Mouse (Mus musculus) forebrain, embryonic 13.5 days (tissue): ENCODE results near the gene Tmem109. TPM values are rescaled to one million over a fixed set of nuclear protein-coding genes. Genes with fewer than 3 reads are reported as not detected.

Experiments used
- ATAC-seq: fragments of 200-750 bp; cut with Nextera tagmentation; 2 replicates; pipeline ENCODE4 v1.8.0; 2017
- H3K27ac ChIP-seq: fragments of 300-500 bp; sonication (generic); 2 replicates; pipeline ENCODE4 v1.5.1; 2015; ENCODE audit warnings: inconsistent platforms, mild to moderate bottlenecking, moderate library complexity
- H3K27me3 ChIP-seq: fragments of 300-500 bp; sonication (generic); 2 replicates; pipeline ENCODE4 v1.6.1; 2015; ENCODE audit warnings: mild to moderate bottlenecking, inconsistent platforms
- H3K36me3 ChIP-seq: fragments of 300-500 bp; sonication (generic); 2 replicates; pipeline ENCODE4 v1.6.1; 2015; ENCODE audit warnings: mild to moderate bottlenecking, inconsistent platforms; ENCODE audit not compliant: poor library complexity, severe bottlenecking
- H3K4me1 ChIP-seq: fragments of 300-500 bp; sonication (generic); 2 replicates; pipeline ENCODE4 v1.6.1; 2015; ENCODE audit warnings: inconsistent platforms
- H3K4me2 ChIP-seq: fragments of 300-500 bp; sonication (generic); 2 replicates; pipeline ENCODE4 v1.6.1; 2015; ENCODE audit warnings: inconsistent platforms, mild to moderate bottlenecking, moderate library complexity
- H3K4me3 ChIP-seq: fragments of 300-500 bp; sonication (generic); 2 replicates; pipeline ENCODE4 v1.5.1; 2015; ENCODE audit warnings: mild to moderate bottlenecking, inconsistent platforms
- H3K9ac ChIP-seq: fragments of 300-500 bp; sonication (generic); 2 replicates; pipeline ENCODE4 v1.6.1; 2015; ENCODE audit warnings: mild to moderate bottlenecking, inconsistent platforms
- H3K9me3 ChIP-seq: fragments of 300-500 bp; sonication (generic); replicated peaks from 2 replicates; pipeline ENCODE4 v1.6.1; 2016; ENCODE audit warnings: inconsistent platforms
- WGBS: fragments of 180-500 bp; shearing (Covaris S2); methylation state at CpG from one replicate; pipeline ENCODE4 v1.1.7; 2015; 5-methylcytosine and 5-hydroxymethylcytosine counted together
- polyA plus RNA-seq: library from polyadenylated mRNA; unstranded; fragments of >200 nt; fragmentation: Nextera tagmentation; extraction: Ambion mirVana; gene quantifications from 2 replicates; pipeline ENCODE4 v1.2.1, GENCODE M21; 2015

Tmem109 gene
- polyA plus RNA-seq, 1 experiment from 2014 or later: 33.6 TPM

DNA sequence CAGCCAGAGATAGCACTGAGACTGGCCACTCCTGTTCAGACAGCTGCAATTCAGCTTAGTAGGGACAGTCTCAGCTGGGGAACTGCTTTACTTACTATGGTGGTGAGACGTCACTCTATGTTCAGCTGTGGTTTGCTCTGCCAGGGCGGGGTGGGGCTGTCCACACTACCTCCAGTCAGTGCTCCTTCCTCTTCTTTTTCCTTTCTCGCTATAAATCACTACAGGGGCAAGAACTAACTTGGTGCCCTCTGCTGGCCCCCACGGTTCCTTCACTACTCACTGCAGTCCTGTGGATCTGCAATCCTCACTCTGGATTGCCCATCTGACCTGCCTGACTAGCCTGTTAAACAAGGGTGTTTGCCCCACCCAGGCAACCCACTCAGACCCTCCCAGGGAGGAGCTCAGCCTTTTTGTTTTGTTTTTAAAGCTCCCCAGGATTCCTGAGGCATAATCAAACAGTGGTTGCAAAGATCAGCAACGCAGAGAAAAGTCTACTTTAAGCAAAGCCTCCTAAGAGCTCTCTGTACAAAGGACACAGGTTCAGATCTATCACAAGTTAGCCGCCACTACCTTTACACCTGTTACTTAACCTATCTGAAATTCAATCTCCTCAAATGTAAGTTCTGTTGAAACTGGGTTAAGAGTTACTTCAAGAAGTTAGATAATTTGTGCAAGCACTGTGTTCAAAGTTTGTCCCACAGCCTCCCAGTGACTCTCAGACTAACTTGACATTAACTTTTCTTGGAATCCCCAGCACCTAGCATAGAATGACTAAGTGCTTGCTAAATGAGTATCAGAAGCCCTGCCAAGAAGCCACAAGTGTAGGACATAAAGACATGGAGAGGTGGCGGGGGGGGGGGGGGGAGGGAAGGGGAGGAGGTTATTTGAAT, 1.5 kb downstream of the Tmem109 start:
- H3K4me2 ChIP-seq: peak overlapping the region; percentile 94
- peak overlapping the region; percentile 82 for H3K9ac ChIP-seq
- 42% methylated on average over 6 of the region's 7 CpGs for whole genome bisulfite sequencing
- peaks cover 32% of the 10 kb centered on the region for H3K4me1 ChIP-seq
- peaks cover 8% of the 10 kb centered on the region; the same call in 1 of the 2 replicates for H3K9me3 ChIP-seq
- peaks cover 11% of the 10 kb centered on the region; the same call in 1 of the 2 replicates for H3K36me3 ChIP-seq
- H3K4me3 ChIP-seq: peak overlapping the region; percentile 65
- no peak overlapping the region; the same call in 1 of the 2 replicates for H3K27ac ChIP-seq
- ATAC-seq: no peak
- no peaks in the 10 kb centered on the region for H3K27me3 ChIP-seq

DNA sequence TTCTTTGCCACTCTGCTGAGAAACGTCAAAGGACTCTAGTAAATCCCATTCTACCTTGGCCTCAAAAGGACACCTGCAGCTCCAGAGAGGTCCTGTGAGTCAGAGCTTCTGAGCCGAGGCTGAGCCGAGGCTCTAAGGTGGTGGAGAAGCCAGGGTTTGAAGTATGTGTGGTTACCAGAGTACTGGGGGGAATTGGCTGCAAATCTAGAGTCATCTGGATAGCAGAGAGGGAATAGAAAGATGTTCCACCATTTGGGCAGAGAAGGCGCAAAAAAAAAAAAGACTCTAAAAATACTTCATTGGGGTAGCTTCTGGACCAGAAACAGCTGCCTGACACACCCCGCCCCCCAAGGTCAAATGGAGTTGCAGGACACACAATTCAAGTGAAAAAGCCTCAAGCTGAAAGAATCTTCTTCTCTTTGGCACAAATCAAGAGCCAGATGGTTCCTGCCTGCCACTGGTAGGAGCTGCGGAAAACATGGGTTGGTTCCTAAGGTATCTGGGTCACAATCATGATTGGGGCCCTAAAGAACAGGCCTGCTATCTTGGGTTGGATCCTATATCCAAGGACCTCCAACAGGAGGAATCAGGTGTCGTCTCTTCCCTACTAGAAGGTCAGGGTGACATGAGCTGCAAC, 3.5 kb downstream of the Tmem109 start:
- H3K4me3 ChIP-seq: no peak overlapping the region
- H3K4me2 ChIP-seq: no peak overlapping the region
- H3K4me1 ChIP-seq: peaks cover 32% of the 10 kb centered on the region
- no peaks in the 10 kb centered on the region for H3K27me3 ChIP-seq
- peaks cover 22% of the 10 kb centered on the region for H3K36me3 ChIP-seq
- no peak overlapping the region for H3K9ac ChIP-seq
- no peak for ATAC-seq
- 96% methylated on average over 7 of the region's 7 CpGs for WGBS
- no peaks in the 10 kb centered on the region for H3K9me3 ChIP-seq
- H3K27ac ChIP-seq: no peak overlapping the region

DNA sequence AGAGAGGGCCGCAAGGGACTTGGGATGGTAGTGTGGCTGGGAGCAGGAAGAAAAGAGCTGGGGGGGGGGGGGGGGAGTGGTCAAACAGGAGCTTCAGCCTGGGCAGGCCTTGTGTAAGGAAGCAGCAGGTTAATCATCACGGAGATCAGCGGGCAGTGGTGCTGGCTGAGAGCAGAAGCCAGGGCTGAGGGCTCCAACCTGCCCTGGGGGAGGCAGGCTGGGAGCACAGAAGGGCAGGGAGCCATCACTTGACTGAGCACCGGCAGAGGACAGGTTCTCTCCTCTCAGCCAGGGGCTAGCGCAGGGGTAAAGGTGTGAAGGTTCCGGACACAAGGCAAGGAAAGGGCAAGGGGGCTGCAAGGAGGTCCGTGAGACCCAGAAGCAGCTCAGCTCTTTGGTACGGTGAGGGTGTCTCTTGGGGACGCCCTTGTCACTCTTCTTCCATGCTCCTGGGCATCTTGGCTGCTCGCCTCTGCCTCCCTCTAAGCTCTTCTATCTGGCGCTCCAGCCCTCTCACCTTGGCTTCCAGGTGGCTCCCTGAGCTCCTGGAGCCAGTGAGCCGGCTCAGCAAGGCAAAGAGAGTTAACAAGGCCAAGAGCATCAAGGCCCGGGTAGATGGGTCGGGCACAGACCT, 10.4 kb downstream of the Tmem109 start:
- Histone ChIP-seq H3K4me3 (no peak overlapping the region), H3K4me2 (no peak overlapping the region), H3K27me3 (no peaks in the 10 kb centered on the region), H3K9me3 (no peaks in the 10 kb centered on the region), H3K4me1 (peaks cover 34% of the 10 kb centered on the region), H3K9ac (no peak overlapping the region), H3K27ac (no peak overlapping the region), H3K36me3 (peaks cover 46% of the 10 kb centered on the region)
- 86% methylated on average over 14 of the region's 14 CpGs for WGBS
- no peak for ATAC-seq

DNA sequence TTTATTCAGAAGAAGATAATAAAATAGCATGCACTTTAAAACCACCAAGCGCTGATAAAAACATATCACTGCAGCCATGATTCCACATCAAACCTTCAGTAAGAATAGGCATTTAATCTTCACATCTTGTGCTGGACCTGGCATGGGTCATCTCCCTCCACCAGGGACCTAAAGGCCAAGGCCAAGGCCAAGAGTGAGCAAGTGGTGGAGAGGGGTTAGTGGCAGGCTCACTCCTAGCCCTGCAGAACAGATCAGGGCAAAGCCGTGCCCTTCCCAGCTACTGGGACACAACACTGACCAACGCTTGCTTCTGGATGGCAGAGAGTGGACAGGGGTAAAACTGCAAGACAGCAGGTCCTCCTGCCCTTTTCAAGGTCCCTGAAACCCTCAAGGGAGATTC, 11.1 kb downstream of the Tmem109 start:
- Histone ChIP-seq H3K27ac (no peak overlapping the region; the same call in 1 of the 2 replicates), H3K9me3 (no peaks in the 10 kb centered on the region), H3K4me2 (no peak overlapping the region), H3K27me3 (no peaks in the 10 kb centered on the region), H3K36me3 (peaks cover 53% of the 10 kb centered on the region), H3K9ac (no peak overlapping the region), H3K4me3 (no peak overlapping the region), H3K4me1 (peaks cover 34% of the 10 kb centered on the region)
- WGBS: 90% methylated on average over 3 of the region's 3 CpGs
- ATAC-seq: no peak

DNA sequence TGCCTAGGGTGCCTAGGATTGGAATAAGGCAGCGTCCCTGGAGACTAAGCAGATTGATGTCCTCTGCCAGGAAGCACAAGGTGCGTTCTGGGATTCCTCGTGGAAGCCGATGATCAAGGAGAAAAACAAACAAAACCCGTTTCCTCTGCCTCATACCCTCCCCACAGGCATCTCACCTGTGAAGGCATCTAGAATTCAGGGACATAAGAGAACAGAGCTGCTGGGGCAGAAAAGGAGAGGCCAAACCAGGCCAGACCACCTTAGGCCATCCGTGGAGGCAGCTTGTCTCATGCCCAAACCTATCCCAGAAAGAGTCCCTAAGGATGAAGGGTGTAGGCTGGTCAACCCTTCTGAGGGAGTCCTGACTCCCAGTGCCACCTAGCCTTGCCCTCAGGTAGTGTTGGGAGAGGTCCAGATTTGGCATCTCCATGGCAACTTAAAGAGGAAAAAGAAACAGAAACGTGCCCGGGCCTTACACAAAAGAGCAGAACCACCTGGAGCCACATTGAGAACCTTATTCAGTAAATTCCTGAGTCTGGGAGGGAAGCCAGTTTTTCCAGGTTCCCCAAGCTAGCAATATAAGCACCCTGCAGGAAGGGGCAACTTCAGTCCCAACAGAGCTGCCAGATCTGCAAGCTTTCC, 11.8 kb downstream of the Tmem109 start, which contains the start of gene Tmem132a:
Tmem132a (minus strand) TSS at position 55 of the 642 bp plus-strand sequence.
- H3K36me3 ChIP-seq: peaks cover 60% of the 10 kb centered on the region
- peak within 1 kb of the TSS; percentile 93 for H3K4me2 ChIP-seq
- peak within 1 kb of the TSS; percentile 92 for H3K27ac ChIP-seq
- peaks cover 34% of the 10 kb centered on the region for H3K4me1 ChIP-seq
- H3K27me3 ChIP-seq: no peaks in the 10 kb centered on the region
- H3K9ac ChIP-seq: peak within 1 kb of the TSS; percentile 96
- peak within 1 kb of the TSS; percentile 88 for H3K4me3 ChIP-seq
- no peaks in the 10 kb centered on the region for H3K9me3 ChIP-seq
- peak; percentile 50 for ATAC-seq
- under 1% methylated on average over 8 of the region's 8 CpGs for WGBS

DNA sequence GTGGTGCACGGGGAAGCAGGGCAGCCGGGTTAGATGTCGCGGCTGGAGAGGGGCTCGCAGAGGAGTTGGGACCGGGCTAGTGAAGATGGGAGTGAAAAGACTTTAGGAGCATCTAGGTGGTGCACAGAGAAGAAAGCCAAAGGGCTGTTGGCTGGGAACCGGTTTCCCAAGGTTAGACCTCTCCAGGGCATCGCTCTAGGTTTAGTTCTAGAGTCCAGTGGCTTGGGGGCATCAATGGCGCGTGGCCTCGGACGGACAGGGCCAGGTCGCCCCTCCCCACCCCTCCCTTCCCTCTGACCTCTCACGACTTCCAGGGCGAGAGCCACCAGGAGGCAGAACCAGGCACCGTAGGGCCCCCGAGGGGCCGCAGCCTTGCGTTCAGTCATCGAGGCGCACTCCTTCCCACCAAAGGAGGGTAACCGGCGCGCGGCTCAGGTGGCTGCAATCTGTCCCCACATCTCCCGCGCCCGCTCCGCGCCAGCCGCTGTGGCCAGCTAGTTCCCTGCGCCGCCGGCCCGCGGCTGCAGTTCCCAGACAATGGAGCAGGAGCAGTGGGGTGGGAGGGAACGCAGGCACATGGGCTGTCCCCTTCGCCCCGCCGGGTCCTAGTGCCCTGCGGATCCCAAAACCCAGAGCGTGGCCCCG, 12.4 kb downstream of the Tmem109 start:
- Histone ChIP-seq H3K4me2 (peak overlapping the region; percentile 93), H3K9me3 (no peaks in the 10 kb centered on the region), H3K9ac (peak overlapping the region; percentile 96), H3K27ac (peak overlapping the region; percentile 92), H3K4me3 (peak overlapping the region; percentile 88), H3K27me3 (no peaks in the 10 kb centered on the region), H3K36me3 (peaks cover 66% of the 10 kb centered on the region), H3K4me1 (peaks cover 34% of the 10 kb centered on the region)
- peak; percentile 96 for ATAC-seq
- 0% methylated on average over 42 of the region's 43 CpGs for WGBS

DNA sequence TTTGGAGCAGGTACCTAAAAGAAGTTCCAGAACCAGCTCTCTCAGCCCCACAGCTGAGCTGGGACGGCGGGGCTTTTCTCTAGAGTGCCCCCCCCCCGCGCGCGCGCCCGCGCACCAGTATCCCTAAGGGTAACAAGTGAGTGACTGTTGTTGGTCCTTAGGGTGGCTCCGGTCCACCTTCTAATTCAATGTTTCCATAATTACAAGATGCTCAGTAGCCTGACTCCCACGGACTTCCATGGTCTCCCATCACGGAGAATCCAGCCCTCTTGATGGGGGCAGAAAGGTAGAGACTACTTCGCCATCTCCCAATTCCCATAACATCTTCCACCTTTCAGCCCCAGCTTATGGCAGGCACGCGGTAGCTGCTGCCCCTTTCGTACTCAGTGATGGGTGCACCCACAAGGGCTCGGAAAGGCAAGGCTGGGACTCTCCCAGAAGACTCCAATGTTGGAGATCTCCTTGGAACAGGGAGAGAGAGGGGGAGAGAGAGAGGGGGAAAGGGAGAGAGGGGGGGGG, 13.1 kb downstream of the Tmem109 start:
- H3K27ac ChIP-seq: peak overlapping the region; percentile 92
- whole genome bisulfite sequencing: 0% methylated on average over 17 of the region's 17 CpGs
- peaks cover 34% of the 10 kb centered on the region for H3K4me1 ChIP-seq
- peak overlapping the region; percentile 96 for H3K9ac ChIP-seq
- H3K4me2 ChIP-seq: peak overlapping the region; percentile 93
- H3K4me3 ChIP-seq: peak overlapping the region; percentile 88
- H3K9me3 ChIP-seq: no peaks in the 10 kb centered on the region
- peaks cover 66% of the 10 kb centered on the region for H3K36me3 ChIP-seq
- H3K27me3 ChIP-seq: no peaks in the 10 kb centered on the region
- ATAC-seq: peak; percentile 44

DNA sequence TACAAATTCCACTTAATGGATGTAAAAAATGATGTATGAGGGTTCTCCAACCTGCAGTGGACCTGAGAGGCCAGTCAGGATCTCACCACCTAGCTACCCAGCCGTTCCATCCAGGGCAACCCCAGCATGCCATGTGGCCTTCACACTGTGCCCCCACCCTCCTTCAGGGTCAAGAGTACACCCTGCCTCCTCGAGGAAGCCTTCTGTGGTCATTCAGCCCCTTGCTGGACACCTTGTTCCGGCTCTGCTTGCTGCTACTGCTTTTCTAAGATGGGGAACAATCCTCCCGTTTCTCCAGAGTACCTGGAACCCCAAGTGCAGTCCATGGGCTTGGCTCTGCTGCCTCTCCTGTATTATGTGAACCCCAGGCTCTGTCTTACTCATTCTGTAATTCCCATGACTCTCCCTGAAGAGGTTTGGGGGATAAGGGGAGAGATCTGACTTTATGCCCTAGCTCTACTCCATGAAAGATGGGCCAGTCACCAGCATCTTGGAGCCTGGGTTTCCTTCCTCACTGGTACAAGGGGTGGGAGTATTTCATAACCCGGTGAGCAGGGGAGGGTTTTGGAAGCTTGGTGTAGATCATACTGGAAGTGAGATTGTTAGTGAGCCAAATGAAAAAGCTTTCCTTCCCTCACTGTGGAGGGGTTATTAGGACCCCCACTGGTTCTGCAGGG, 13.7 kb downstream of the Tmem109 start:
- 25% methylated on average over 5 of the region's 5 CpGs for WGBS
- H3K36me3 ChIP-seq: peaks cover 66% of the 10 kb centered on the region

DNA sequence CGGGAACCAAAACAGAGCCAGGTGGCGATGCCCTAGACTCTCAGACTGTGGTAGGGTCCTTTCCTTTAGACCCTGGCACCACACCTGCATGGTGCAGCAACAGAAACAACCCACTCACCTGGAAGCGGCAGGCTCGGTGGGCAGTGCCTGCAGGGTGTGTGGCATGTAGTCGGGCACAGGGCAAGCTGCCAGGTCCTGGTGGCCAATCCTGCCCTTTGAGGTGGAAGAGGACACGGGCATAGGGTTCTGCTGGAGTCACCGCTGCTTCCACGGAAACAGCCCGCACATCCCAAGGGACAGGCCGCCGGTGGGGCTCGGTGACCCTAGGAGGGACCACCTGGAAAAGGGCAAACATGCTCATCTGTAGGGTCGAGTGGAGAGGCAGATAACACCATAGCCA, 15.4 kb downstream of the Tmem109 start:
- H3K4me1 ChIP-seq: peaks cover 34% of the 10 kb centered on the region
- H3K27me3 ChIP-seq: no peaks in the 10 kb centered on the region
- H3K4me2 ChIP-seq: no peak overlapping the region
- H3K4me3 ChIP-seq: no peak overlapping the region
- peaks cover 66% of the 10 kb centered on the region for H3K36me3 ChIP-seq
- H3K9ac ChIP-seq: no peak overlapping the region
- 88% methylated on average over 13 of the region's 13 CpGs for WGBS
- H3K27ac ChIP-seq: no peak overlapping the region
- no peaks in the 10 kb centered on the region for H3K9me3 ChIP-seq
- ATAC-seq: no peak

More for the DNA sequence above, 13.7 kb downstream of the Tmem109 start:
- peaks cover 34% of the 10 kb centered on the region for H3K4me1 ChIP-seq
- ATAC-seq: peak; percentile 3; the same call in 1 of the 2 replicates
- H3K27me3 ChIP-seq: no peaks in the 10 kb centered on the region
- peak overlapping the region; percentile 93 for H3K4me2 ChIP-seq
- H3K4me3 ChIP-seq: peak overlapping the region; percentile 88
- H3K9me3 ChIP-seq: no peaks in the 10 kb centered on the region
- peak overlapping the region; percentile 96 for H3K9ac ChIP-seq
- peak overlapping the region; percentile 92; the same call in 1 of the 2 replicates for H3K27ac ChIP-seq

DNA sequence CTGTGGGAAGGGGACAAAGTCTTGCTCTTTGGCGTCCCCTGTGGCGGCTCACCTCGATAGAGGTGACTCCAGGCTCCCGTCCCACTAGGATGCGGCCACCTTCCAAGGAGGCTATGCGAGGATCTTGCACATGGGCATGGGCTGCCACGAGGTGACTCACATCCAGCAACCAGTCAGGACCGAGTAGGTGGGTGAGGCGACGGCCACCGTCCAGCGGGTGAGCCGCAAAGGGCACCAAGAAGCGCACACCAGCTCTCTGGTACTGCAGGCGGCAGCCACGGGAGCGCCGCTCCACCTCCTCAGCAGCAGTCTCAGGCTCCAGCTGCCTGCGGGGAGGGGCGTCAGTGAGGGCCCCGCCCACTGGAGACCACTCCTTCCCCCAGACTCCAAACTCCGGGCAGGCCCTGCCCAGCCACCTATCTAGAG, 21.7 kb downstream of the Tmem109 start:
- peaks cover 96% of the 10 kb centered on the region for H3K36me3 ChIP-seq

More for the DNA sequence above, 21.7 kb downstream of the Tmem109 start:
- H3K27ac ChIP-seq: no peak overlapping the region
- 54% methylated on average over 22 of the region's 22 CpGs for WGBS
- no peaks in the 10 kb centered on the region for H3K27me3 ChIP-seq
- H3K9ac ChIP-seq: no peak overlapping the region
- H3K9me3 ChIP-seq: no peaks in the 10 kb centered on the region
- no peak overlapping the region for H3K4me2 ChIP-seq
- H3K4me1 ChIP-seq: no peaks in the 10 kb centered on the region
- no peak for ATAC-seq
- H3K4me3 ChIP-seq: no peak overlapping the region
